Mouse (Mus musculus): ENCODE measurements around the gene Hk1.
A peak's percentile ranks its signal among the peaks of the same experiment; 100 is the strongest.

Hk1 gene

DNA sequence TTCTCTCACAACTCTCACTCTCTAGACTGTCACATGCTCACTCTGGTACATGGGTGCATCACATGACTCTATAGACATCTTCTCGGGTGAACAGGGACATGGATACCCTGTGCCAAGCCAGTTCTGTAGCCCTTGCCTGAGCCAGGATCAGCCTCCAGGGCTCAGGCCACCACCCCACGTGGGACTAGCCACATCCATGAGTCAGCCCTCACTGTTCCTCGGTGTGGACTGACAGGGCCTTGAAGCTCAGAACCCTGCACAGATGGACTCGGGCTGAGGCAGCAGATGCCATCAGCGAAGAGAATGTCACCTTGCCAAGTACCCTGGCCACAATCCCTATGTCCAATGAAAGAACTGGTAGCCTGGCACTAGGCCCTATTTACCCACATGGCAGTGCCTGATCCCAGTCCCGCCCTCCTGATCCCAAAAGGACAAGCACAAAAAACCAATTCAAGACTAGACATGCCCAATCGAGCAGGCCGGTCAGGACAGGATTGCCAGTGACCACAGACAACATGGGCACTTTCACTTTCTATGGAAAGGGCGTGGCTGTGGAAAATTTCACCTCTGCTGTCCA lies 59.2 kb downstream of the Hk1 start:
- no peak for DNase-seq (ENCODE audit: low read depth)

DNA sequence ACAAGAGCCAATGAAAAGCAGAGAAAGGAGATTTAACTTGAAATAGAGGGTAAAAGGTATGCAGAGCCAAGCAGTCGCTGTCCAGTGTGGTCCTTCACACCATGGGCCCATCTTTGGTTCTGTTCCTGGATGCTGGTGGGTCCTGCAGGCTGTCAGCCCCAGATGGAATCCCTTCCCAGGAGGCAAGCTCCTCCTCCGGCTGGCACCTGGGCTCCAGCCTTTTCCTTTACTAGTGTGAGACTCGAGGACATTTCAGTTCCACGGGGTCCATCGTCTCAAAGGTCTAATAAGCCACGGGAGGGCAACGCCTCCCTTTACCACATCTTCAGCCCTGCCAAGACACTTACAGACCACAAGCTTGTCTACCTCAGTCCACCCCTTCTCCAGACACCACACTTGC lies 60.6 kb downstream of the Hk1 start:
- no peak for DNase-seq (ENCODE audit: low read depth)

DNA sequence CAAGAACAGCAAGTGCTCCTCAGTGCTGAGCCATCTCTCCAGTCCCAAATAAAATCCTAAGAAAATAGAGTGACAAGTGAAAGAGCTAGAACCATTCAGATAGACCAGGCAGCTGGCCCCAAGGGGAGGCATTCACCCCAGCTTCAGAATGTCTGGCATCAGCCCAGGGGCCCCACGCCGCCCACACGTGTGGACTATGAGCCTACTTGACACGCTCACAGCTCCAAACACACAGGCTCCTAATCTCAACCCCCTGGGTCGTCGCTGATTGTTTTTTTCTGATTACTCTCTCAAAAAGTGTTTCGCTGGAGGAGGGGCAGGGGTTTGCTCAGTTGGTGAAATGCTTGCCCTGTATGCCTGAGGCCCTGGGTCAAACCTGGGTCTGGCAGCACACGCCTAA lies 63.2 kb downstream of the Hk1 start:
- DNase-seq (ENCODE audit: low read depth): no peak

DNA sequence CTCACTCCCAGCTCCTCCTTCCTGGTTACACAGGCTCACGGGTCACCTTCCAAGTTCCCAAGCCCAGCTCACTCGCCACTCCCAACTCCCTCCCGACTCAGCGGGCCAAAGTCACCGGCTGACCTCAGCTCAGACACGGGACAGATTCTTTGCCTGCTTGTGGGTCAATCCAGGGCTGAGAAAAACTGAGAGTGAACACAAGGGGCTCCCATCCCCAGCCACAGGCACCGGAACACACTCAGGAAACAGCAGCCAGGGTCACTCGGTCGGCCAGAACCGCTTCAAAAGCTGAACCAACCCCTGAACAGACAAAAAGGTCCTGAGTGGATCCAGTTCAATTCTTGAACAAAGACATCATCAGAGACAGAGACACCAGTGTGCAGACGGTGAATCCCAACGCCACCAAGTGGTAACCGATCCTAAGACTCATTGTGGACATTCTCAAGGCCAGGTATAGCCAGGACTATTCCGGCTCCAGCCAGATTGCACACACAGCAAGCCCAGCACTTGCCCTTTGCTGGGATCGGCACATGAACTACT lies 65.8 kb downstream of the Hk1 start:
- DNase-seq (ENCODE audit: low read depth): no peak

DNA sequence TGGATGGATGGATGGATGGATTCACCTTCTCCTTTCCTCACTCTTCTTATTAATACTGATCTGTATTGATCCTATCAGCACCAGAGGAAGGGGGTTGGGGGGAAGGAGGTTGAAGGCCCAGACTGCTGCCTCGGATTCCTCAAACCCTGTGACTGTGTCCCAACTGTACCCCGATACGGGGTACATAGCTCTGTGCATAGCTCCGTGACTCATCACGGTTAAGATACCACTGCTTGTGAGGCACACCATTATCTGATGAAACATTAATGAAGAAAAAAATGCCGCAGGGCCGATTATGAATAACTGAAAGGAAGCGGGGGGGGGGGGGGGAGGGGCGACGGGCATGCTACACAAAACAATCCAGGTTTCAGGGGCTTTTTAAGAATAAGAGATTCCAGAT lies 66.6 kb downstream of the Hk1 start:
- no peak for DNase-seq (ENCODE audit: low read depth)

DNA sequence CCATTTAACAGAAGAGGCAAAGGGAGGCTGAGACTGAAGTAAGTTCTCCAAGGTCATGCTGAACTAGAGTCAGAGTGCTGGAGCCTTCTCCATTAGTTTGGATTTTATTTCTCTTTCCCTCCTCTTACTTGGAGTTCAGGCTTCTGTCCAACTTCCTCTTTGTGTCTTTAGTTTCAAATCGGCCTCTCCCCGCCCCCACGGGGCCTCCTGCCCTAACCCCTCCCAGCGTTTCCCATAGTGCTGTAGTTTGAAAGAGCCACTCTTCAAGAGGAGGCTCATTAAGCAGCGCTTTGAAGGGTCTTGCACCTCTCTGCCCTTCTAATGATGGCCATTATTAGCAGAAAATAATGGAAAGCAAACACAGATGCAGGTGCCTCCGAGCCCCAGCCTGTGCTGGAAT lies 68.2 kb downstream of the Hk1 start:
- DNase-seq (ENCODE audit: low read depth): no peak

DNA sequence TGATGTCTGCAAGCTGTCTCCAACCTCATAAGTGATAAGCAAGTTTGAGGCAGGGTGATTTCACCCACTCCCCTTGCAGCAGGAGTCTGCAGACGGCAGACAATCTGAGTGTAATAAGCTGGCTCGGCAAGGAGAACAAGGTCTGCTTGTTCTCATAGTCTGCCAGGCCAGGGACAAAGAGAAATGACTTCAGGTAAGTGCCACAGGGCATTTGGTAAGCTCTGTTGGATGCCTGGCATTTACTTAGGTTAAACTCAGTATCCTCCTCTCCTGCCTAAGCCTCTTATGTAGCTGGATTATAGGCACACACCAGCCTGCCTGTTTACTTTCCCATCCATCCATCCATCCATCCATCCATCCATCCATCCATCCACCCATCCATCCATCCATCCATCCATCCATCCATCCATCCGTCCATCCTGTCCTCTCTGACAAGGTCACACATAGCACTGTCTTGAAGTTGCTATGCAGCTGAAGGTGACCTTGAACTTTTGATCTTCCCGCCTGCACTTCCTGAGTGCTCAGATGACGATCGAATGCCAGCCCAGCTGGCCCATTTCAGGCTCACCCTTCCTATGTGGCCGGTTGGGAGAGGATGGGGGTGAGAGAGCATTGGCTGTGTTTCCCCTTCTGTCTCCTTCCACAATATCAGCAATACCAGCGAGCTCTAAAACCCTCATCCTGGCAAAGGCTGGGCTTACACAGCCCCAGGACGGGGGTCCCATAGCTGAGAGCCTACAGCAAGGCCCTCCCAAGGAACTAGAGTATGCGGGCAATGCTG lies 69.3 kb downstream of the Hk1 start:
- DNase-seq (ENCODE audit: low read depth): no peak

DNA sequence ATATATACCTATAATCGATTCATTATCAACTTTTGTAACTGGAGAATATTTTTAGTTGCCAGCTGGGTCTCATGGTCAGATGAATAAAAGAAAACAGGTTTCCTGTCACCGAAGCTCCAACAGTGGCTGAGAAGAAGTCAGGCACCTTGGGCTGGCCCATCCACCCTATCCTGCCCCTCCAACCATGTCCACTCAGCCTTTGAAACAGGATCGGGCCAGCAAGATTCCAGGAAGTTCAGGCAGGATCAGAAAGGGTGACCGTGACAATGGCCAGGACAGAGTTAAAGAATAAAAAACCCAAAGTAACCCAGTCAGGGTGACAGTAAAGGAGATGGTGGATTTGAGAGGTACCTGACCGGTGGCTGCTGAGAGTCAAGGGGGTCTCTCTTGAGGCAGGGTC lies 70.1 kb downstream of the Hk1 start:
- no peak for DNase-seq (ENCODE audit: low read depth)

DNA sequence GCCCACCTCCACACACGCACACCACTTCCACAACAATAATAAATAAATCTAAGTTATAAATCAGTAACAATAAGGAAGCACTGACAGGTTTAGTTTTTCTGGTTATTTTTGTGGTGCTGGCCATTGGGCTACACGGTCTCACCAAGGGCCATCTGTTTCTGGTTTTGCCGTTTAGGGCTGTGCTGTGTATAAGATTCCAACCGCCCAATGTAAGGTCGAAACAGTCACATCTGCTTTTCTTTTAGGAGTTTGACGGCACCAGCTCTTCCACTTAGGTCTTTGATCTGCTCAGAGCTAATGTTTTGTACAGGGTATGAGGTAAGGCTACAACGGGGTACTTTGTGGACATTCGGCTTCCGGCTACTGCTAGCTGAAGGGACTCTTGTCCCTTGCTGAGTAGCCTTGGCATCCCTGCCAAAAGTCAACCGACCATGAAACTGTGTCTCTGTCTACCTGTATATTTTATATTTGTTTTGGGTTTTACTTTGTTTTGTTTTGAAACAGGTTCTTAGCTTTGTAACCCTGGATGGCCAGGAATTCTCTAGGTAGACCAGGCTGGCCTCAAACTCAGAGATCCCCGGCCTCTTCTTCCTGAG lies 70.7 kb downstream of the Hk1 start:
- no peak for DNase-seq (ENCODE audit: low read depth)

DNA sequence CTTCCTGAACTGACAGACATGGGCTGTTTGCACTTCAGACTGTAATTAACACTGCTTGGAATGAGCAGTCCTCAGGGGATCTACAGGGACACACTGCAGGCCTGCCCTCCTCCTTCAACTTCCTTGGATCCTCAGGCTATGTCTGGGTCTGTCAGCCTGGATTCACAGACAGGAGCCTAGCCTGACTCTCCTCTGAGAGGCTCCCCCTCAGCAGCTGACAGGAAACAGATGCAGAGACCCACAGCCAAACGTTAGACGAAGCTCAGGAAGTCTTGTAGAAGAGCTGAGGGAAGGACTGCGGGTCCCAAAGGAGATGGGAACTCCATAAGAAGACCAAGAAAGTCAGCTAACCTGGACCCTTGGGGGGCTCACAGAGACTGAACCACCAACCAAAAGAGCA lies 73.2 kb downstream of the Hk1 start:
- no peak for DNase-seq (ENCODE audit: low read depth)

DNA sequence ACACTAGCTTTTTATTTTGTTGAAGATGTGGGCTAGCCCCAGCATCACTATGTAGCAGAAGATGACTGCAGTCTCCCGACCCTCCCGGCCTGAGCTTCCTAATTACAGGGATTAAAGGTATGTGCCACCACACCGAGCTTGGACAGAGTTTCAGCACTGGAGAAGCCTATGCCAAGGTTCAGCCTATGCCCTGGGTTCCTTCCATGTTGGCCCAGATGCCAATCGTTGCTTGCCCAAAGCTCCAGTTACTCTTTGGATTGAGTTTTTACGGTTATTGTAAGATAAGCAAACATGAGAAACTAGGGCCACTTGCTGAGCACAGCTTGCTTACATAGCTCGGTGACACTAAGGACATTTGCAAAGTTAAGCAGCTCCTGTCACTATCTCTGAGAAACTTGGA lies 74.6 kb downstream of the Hk1 start:
- DNase-seq (ENCODE audit: low read depth): no peak

DNA sequence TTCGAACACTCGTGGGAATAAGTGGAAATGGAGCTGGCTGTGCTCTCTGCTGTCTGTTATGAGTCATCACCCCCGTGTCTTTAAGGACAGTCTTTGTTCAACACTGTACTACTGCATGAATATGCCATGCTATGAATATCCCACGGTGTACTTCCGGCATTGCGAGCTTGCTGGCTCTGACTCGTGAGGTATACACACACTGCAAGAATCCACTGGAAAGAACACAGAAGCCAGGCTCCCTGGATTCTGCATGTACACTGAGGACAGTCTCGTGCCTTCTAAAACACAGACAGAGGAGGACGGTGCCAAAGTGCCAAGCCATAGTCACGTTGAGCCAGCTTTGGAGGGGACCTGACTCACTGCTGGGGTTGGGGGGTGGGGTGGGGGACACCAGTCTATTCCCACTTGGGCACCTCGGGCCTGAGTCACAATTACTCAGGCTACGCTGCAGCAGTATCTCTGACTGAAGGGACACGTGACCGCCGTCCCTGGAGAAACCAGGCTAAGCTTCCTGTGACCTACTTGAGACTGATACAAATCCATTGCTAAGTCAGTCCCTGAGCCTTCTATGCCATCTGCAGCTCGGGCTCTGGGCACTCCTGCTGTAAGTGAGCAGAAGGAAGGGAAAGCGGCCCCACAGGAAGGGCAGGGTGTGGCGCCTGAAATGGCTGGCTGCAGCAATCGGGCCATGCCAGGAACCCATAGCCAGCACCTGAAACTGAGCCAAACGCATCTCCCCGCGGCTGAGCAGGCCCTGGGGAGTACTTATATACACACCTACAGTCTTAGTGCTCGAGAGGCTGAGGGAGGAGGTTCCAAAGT lies 79.5 kb downstream of the Hk1 start:
- DNase-seq (ENCODE audit: low read depth): no peak

DNA sequence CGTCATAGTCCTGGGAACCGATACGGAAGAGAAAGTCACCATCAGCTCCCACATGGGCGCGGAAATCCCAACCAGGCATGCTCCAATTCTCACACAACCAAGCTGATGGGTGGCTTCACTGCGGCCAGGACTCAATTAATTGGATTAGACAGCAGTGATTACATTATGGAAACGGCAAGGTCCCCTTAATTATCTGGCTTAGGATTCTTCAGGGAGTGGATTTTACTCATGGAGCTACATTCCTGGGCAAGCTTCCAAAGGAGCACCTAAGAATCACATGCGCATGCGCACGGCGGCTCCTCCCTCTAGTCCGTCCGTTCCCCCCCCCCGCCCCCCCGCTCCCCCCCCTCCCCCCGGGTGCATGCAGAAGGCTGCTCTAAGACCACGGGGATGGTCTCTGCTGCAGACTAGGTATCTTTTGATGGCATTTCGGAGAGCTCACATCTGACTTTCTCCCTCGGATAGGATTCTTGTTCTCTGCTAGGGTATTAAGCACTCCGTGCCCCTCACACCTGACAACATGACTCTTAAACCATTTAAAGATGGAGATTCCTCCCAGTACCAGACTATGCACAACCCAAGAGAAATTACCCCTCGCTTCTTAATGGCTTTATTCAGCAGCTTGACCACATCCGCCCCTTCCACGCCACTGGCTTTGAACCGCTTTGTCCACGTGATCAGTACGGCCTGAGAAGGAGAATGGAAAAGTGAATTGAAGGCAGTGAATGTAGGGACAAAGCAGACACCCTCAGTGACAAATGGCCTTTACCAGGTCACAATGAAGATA lies 83.4 kb downstream of the Hk1 start:
- DNase-seq (ENCODE audit: low read depth): no peak

DNA sequence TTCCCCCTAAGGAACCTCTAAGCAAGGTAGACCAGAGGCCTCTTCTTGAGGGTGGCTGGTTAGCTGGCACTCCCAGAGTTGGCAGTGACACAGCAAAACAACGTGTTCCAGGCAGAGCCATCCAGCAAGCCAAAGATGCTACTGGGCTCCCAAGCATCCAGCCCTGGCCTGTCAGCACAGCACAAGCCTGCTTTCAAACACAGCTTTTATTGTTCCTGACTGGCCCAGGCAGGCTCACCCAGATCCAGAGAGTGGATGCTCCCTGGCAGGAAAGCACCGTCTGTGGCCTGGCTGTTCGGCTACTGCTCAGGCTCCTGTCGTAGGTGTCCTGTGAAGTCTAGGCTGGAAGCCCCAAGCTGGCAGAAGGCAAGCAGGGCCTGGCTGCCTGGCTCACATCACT lies 85.6 kb downstream of the Hk1 start:
- DNase-seq (ENCODE audit: low read depth): no peak

DNA sequence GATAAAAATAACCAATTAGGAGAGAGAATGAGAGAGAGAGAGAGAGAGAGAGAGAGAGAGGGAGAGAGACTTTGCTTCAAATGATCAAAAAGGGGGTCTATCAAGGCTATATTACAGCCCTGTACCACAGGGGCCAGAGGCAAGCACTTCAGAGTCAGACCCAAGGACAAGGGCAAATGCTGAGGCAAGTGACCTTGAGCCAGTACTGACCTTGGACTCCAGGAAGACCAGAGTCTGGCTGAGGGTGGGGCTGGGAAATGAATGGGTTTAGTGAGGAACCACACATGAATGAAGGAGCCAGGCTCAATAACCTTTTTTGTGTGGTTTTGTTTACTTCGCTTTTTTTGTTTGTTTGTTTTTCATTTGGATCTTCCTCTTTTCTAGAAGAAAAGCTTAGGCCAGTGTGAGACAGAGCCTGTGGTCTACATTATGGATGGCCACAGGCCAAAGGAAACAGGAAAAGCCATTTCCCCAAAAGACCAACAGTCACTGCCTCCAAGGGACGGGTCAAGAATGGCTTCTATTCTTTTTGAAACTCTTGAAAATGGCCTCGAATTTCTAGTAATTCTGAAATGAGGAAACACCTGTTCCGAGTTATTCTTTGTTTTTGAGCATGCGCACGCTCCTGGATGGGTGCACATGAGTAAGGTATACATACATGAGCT lies 92.1 kb downstream of the Hk1 start:
- no peak for DNase-seq (ENCODE audit: low read depth)

DNA sequence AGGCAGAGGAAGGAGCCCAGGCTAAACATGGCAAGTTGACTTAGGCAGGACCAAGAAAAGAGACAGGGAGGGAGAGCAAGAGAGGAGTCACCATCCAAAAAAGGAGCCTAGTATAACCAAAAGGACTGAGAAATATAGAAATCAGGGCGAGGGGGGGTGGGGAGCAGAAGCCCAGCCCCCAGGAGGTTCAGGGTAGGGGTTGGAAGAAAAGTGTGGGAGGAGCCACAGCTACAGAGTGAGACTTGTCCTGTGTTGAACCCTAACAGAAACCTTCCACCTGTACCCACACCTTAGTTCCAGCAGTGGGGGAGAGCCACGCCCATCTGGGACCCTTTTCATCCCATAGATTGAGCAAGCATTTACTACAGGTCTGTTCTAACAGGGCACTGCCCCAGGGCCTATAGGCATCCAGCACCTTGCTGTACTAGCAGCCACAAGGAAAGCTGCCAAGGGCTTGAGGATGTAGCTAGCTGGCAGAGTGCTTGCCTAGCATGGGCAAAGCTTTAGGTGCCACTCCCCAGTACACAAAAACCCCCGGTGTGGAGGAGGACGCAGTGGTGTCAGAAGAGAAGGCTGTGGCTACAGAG lies 96.4 kb downstream of the Hk1 start:
- no peak for DNase-seq (ENCODE audit: low read depth)

DNA sequence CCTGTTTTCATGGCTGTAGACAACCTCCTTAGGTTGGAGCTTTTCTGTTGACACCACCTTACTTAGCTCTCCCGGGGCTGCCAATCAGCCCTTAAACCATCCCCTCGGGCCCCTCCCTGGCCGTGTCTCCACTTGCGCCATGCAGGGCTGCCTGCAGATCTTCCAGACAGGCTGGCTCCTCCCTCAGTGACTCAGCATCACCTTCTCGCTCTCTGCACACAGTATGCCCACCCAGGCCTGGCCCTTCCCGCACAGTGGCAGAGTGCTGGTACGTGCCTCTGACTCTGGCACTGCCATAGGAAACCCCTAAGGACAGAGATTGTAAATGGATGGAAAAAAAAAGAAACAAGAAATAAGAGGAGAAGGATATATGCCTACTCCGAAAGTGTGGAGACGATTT lies 96.9 kb downstream of the Hk1 start:
- DNase-seq (ENCODE audit: low read depth): no peak

DNA sequence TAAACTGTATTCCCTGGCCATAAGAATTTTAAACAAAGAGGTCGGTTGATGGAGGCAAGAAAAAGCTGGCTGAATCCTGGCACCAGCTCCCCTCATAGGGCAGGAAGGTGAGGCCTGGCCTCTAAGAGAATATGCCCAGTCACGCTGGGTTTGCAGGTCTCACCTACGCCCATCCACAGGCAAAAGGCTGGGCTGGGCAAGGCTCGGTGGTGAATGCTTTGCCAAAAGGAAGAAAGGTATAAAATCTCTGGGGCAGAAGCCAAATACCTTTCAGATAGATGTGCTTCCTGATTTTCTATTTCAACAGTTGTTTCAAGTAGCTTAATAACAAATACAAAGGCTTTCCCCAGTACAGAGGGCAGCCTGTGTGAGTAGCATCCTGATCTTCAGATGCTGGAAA lies 100.0 kb downstream of the Hk1 start:
- no peak for DNase-seq (ENCODE audit: low read depth)

DNA sequence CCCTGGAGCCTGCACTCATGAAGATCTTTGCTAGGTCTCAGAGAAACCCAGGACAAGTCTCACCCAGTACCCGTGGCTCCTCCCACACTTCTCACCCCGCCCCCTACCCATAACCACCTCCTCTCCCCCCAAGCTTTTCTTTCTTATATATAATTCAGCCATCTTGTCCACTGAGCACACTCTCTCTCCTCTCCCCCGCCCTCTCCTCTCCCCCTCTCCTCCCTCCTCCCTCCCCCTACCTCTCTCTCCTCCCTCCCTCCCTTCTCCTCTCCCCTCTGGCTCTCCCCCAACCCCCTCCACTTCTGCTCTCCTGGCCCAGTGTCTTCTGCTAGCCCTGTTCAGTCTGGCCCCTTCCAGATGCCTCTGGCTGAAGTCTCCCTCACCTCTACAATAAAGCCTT lies 100.6 kb downstream of the Hk1 start:
- DNase-seq (ENCODE audit: low read depth): no peak

DNA sequence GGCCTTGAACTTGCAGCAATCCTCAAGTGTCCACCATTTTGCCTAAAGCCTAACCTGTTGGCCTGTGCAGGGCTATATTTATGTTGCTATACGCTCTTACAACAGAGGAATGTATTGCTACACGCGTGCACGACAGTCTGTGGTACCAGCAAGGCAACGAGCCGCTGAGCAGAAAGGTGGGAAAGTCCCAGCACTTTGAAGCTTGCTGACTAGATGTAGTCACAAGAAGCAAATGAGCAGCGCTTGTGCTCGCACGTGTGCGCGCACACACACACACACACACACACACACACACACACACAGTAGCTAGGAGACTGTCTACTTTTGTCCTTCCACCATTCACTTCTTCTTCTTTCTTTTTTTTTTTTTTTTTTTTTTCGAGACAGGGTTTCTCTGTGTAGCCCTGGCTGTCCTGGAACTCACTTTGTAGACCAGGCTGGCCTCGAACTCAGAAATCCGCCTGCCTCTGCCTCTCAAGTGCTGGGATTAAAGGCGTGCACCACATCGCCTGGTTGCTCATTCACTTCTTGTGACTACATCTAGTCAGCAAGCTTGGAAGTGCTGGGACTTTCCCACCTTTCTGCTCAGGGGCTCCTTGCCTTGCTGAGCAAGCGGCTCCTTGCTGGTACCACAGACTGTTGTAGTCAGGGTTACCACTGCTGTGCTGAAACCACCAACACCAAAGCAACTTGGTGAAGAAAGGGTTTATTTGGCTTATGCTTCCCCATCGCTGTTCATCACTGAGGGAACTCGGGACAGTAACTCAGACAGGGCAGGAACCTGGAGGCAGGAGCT lies 102.0 kb downstream of the Hk1 start:
- DNase-seq (ENCODE audit: low read depth): peak; percentile 61
